Mouse (Mus musculus): ENCODE data around the gene Cep128.

Gene Cep128

GRCm38 (mm10) chr12:91307733-91308132 lies 76.5 kb downstream of the Cep128 start:
- no peak for DNase-seq (ENCODE audit: extremely low spot score)

GRCm38 (mm10) chr12:91305769-91306168 lies 78.4 kb downstream of the Cep128 start:
- DNase-seq (ENCODE audit: extremely low spot score) = no peak

DNA sequence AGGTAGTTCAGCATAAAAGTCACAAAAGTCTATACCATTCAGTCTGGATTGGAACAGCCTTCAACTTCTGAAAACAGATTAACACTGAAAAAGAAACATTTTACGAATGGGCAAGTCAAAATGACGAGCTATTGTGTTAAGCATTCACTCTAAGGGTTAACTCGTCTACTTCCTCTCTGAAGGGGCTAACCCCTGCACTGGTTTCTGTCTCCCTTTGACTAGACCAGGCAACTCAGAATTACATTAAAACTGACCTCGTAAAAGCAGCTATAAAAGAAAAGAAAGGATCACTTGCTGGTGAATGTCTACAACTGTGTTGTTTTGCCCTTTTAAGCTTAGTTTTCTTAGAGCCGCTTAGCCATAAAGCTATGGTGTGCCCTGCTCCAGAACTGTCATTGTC lies 79.2 kb downstream of the Cep128 start:
- DNase-seq (ENCODE audit: extremely low spot score) = no peak

DNA sequence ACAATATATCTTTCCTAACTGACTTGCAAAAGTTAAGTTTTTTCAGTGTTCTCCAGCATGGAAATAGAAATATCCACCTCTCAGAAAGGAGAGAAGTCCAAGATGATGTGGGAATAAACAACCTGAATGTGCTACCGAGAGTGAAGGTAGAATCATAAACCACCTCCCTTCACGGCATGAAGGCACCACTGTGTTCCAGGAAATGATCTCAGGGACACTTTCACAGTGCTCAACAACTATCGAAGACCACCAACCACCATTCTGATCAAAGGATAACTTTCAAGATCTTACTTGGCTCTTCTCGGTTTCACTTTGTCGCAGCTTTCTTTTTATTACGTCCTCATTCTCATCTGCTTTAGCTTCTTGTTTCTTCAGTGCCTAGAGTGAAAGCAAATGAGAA lies 85.5 kb downstream of the Cep128 start:
- no peak for DNase-seq (ENCODE audit: extremely low spot score)

GRCm38 (mm10) chr12:91295870-91296269 lies 88.3 kb downstream of the Cep128 start:
- DNase-seq (ENCODE audit: extremely low spot score) = no peak

DNA sequence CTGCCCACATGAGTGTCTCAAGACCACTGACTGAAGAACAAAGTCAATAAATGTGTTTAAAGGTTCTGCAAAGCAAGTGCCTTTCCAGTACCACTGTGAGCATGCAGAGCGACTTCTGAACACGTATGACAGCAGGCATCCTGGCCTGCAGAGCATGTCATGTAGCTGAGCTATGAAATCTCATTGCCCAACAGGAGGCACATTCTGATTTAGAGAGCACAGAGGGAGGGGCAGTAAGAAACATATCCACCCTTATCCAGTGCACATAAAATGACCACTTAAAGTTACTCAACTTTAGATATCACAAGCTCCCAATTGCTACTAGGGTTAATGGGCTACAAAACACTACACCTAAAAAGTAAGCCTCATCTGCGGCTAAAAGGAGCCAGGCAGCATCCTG lies 88.8 kb downstream of the Cep128 start:
- DNase-seq (ENCODE audit: extremely low spot score) = no peak

- DNase-seq (ENCODE audit: extremely low spot score) = no peak
These were observed 110.3 kb downstream of the Cep128 start for GRCm38 (mm10) chr12:91273936-91274335.

DNA sequence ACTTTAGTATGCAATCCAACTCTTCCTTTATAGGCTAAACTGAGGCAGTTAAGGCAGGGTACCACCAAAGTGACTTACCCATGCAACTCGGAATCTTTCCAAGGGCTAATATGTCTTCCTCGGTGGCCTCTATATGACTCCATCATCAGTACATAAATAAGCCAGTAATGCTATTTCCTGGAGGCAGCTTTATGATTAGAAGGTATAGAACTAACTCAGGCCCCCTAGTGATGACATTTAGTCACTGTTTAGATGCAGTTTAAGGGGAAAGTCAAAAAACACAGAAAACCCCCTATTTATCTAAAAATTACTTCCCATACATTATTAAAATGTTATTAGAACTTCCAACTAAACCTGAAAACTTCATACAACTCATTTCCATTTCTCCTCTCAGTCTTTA lies 114.6 kb downstream of the Cep128 start:
- no peak for DNase-seq (ENCODE audit: extremely low spot score)

- DNase-seq (ENCODE audit: extremely low spot score) = no peak
These were observed 115.2 kb downstream of the Cep128 start for GRCm38 (mm10) chr12:91268974-91269373.

GRCm38 (mm10) chr12:91266014-91266413 lies 118.2 kb downstream of the Cep128 start:
- no peak for DNase-seq (ENCODE audit: extremely low spot score)

GRCm38 (mm10) chr12:91265462-91265861 lies 118.7 kb downstream of the Cep128 start:
- no peak for DNase-seq (ENCODE audit: extremely low spot score)

- no peak for DNase-seq (ENCODE audit: extremely low spot score)
These were observed 119.3 kb downstream of the Cep128 start for GRCm38 (mm10) chr12:91264828-91265355.

DNA sequence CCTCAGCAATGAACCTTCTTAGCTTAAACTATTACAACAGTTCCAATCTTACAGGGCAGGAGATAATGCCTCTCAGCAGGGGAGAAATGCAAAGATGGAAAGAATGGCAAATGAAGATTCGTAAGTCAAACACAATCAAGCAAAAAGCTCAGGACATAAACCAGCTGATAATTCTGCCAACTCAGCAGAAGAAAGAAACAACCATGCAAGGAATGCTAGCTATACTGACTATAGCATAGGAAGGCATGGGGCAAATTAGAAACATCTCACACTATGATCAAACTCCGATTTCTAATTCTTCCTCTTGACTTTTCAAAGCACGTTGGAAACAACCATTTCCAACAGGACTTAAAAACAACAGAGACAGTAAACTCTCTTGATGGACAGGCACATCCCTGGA lies 120.5 kb downstream of the Cep128 start:
- DNase-seq (ENCODE audit: extremely low spot score) = no peak

DNA sequence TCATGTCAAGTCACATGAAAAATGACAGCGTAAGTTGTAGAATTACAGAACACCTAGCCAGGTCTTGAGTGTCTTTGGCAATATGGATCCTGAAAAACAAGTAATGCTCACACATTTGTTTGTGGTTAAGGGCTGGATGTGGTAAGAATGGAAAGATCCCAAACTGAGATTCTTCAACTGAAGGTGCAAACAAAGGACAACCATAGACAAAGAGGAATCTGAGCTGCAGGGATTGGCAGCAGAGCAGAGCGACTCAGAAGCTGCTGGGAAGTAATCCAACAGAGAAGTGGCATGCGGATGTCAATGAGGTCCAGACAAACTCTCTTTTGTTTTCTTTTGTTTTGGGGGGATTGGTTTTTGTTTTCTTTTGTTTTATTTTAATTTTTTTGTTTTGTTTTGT lies 121.4 kb downstream of the Cep128 start:
- DNase-seq (ENCODE audit: extremely low spot score) = no peak

DNA sequence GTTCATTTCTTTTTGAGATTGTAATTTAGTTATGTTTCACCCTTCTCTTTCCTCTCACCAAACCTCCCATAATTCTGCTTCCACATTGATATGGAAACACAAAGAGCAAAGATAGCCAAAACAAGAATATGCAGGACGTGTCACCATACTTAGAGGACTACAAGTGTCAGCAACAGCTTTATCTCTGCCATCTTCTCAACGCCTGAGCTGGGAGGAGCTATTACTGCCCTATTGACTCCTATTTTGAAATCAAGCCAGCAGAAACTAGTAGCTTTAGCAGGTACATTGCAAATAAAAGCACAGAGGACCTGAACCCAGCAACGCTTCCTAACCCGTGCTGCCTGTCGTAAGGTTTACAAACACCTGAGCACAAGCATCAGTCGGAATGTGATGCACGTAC lies 127.9 kb downstream of the Cep128 start:
- DNase-seq (ENCODE audit: extremely low spot score) = no peak

DNA sequence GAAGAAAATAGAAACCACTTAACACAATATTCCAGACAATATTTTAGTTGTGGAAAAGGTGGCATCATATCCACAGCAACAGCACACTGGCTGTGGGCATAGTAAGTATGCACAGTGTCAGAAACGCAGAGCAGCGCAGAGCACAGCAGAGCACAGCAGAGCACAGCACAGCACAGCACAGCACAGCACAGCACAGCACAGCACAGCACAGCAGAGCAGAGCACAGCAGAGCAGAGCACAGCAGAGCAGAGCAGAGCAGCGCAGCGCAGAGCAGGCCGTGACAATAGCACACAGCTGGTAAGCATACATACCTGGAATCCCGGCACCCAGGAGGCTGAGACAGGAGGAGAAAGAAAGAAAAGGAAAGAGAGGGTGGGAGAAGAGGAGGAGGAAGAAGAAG lies 129.4 kb downstream of the Cep128 start:
- DNase-seq (ENCODE audit: extremely low spot score) = no peak

- DNase-seq (ENCODE audit: extremely low spot score) = no peak
These were observed 163.6 kb downstream of the Cep128 start for GRCm38 (mm10) chr12:91220609-91221008.

DNA sequence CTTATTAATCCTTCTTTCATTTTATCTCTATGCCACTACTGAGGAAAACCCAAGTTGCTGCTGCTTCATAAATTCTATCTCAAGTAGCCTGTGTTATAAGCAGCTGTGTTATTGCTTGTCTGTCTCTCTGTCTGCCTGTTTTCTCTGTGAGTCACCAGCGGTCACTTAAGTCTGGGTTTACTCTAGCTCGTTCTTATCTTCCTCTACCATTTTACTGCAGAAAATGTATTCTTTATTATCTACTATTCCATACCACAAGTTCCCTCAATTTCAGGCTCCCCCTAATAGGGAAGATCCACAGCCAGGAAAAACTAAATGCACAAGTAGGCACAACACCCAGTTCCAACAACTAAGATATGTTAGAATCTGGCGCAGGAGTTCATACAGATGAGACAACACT lies 178.7 kb downstream of the Cep128 start:
- no peak for DNase-seq (ENCODE audit: extremely low spot score)

- no peak for DNase-seq (ENCODE audit: extremely low spot score)
These were observed 179.9 kb downstream of the Cep128 start for GRCm38 (mm10) chr12:91204330-91204729.

- no peak for DNase-seq (ENCODE audit: extremely low spot score)
These were observed 181.7 kb downstream of the Cep128 start for GRCm38 (mm10) chr12:91202496-91202895.

GRCm38 (mm10) chr12:91189111-91189510 lies 195.1 kb downstream of the Cep128 start:
- no peak for DNase-seq (ENCODE audit: extremely low spot score)

DNA sequence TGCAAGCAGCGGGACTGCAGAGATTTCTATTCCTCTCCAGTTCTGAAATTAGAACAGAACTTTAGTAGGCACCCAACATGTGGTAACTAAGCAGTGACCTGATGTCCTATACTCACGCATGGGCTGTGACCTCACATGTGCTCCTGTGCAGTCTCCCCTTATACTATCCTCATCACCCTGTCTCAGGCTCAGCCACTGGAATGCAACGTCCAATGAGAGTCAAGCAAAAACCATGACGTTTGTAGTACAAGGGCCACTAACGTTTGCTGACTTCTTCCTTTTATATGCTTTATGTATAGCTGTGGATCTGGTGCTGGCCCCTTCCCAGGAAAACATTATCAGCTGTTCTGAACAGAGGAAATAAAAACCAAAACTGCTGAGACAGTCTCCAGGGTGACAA lies 198.6 kb downstream of the Cep128 start:
- no peak for DNase-seq (ENCODE audit: extremely low spot score)

DNA sequence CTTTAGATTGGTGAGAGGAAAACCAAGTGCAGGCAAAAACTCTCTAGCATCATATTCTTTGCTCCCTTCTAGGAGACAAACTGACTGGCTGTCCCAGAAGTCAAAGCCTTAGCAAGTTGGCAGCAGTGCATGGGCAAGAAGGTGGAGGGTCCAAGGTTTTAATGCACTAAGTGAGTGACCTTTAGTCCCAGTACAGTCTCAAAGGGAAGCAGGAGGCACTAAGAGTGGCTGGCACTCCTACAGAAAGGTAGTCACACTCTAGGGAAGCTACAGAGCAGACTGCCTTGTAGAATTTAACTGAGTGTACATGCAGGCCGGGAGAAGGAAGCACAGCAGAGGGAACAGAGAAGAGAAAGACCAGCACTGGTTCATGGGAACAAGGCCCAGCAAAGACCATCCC lies 199.6 kb downstream of the Cep128 start:
- no peak for DNase-seq (ENCODE audit: extremely low spot score)

DNA sequence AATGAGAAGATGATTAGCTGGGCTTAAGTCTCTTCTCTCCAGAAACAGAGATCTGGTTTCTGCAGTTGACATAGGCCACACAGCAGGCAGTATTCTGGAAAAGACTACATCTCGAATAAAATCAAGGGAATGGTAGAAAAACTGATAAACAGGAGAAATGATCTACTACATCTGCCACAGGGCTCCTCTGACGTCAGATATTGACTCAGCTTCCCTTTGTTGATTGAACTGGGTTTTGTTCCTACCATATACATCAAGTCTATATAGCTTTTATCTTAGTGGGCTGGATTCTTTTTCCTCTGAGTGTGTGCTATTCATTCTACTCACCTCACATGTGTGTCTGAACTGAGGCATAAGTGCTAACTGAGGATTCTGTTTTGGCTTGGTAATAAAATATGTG lies 200.3 kb downstream of the Cep128 start:
- DNase-seq (ENCODE audit: extremely low spot score) = no peak

Data from embryo, embryonic 9.5 days (tissue).